Mouse (Mus musculus) myocyte (in vitro differentiated cells): ENCODE measurements at regions not wholly inside any gene's neighbourhood (a gene's known extent, or its start where the extent isn't known, plus 50 kb on each side); places are given as distances from the start of the nearest gene placed in this dataset.

Experiments
- MAX ChIP-seq: IDR thresholded peaks from one replicate; pipeline ENCODE4 v1.6.1; 2011; ENCODE audit warnings: low read depth, mild to moderate bottlenecking, control low read depth
- MYOD1 ChIP-seq, 3 experiments: IDR thresholded peaks; one replicate each; pipeline ENCODE4 v1.6.1; 2011; ENCODE audit warnings: control low read depth in 2 of 3, low read depth in 2 of 3, mild to moderate bottlenecking in 2 of 3, moderate library complexity in 1 of 3; ENCODE audit not compliant: insufficient read length in 2 of 3, control insufficient read depth in 1 of 3
- REST ChIP-seq: IDR thresholded peaks from one replicate; pipeline ENCODE4 v1.6.1; 2011; ENCODE audit warnings: mild to moderate bottlenecking, control low read depth, moderate library complexity; ENCODE audit not compliant: insufficient read depth, insufficient read length

DNA sequence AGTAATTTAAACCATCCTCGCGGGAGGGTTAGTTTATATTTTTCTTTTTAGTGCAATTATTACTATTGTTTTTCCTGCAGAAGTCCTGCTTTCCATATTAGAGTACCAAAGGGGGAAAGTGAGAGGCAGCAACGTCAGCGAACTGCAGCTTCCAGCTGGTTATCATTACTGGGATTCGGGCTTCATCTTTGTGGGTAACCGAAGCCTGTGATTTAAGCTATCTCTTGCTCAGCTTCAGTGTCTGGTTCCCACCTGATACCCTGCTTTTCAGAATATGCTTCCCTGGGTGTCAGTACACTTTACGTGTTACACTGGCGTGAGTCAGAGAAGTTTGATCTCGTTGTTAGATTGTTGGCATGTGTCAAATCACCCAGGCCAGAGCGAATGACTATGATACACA, 539.3 kb downstream of the Bnc2 start:
- TF ChIP-seq REST, result no peak
- TF ChIP-seq MAX, result no peak
- no peak for TF ChIP-seq MYOD1 (IDR thresholded peaks at IDR 0.05; ENCODE audit: control insufficient read depth in 1 of 3, insufficient read length in 2 of 3, low read depth in 2 of 3)
